Mouse (Mus musculus) heart, adult 2 months (tissue): ENCODE results near the gene Eras. TPM values are rescaled to one million over a fixed set of nuclear protein-coding genes. Genes with fewer than 3 reads are reported as not detected.
A peak's percentile ranks its signal among the peaks of the same experiment; 100 is the strongest.

Source experiments
- DNase-seq, 2 experiments: peaks; one replicate each; pipeline ENCODE4 v3.0.0; 2021
- H3K27ac ChIP-seq: fragments of 200-600 bp; 2 replicates; pipeline ENCODE4 v1.8.1; 2022
- H3K27me3 ChIP-seq: fragments of 200-500 bp; 2 replicates; pipeline ENCODE4 v1.6.1; 2012; ENCODE audit warnings: mild to moderate bottlenecking, low read length, inconsistent platforms, mixed read lengths; ENCODE audit not compliant: control insufficient read depth, insufficient read depth
- H3K36me3 ChIP-seq: fragments of 200-500 bp; 2 replicates; pipeline ENCODE4 v1.6.1; 2012; ENCODE audit warnings: low read length, inconsistent platforms; ENCODE audit not compliant: control insufficient read depth, insufficient read depth
- H3K4me1 ChIP-seq: fragments of 200-500 bp; 2 replicates; pipeline ENCODE4 v1.6.1; 2011; ENCODE audit warnings: low read length; ENCODE audit not compliant: control insufficient read depth, insufficient read depth
- H3K4me3 ChIP-seq: fragments of 200-600 bp; 2 replicates; pipeline ENCODE4 v1.8.1; 2022
- H3K79me2 ChIP-seq: fragments of 200-500 bp; replicated peaks from 2 replicates; pipeline ENCODE4 v1.6.1; 2012; ENCODE audit warnings: mild to moderate bottlenecking, inconsistent platforms, low read length, moderate library complexity, mixed read lengths; ENCODE audit not compliant: control insufficient read depth, insufficient read depth
- H3K9ac ChIP-seq: fragments of 200-500 bp; 2 replicates; pipeline ENCODE4 v1.6.1; 2012; ENCODE audit warnings: low read depth, mild to moderate bottlenecking, control low read depth, inconsistent platforms, low read length, mixed read lengths
- CTCF ChIP-seq: fragments of 200-600 bp; IDR thresholded peaks from 2 replicates; pipeline ENCODE4 v1.8.1; 2022; ENCODE audit warnings: antibody characterized with exemption, mild to moderate bottlenecking, moderate library complexity
- EP300 ChIP-seq: fragments of 200-500 bp; IDR thresholded peaks from 2 replicates; pipeline ENCODE4 v1.6.1; 2011; ENCODE audit warnings: low read depth, low read length, control low read depth; ENCODE audit not compliant: insufficient read depth
- POLR2A ChIP-seq: fragments of 200-500 bp; IDR thresholded peaks from 2 replicates; pipeline ENCODE4 v1.6.1; 2011; ENCODE audit warnings: mild to moderate bottlenecking, low read depth, low read length, control low read depth; ENCODE audit not compliant: insufficient read depth
- WGBS: fragments of 180-500 bp; shearing (Covaris S2); methylation state at CpG from one replicate; pipeline ENCODE4 v1.1.7; 2018; 5-methylcytosine and 5-hydroxymethylcytosine counted together
- intact Hi-C: fragments of 180-260 bp; cut with DNase I; formaldehyde crosslinking; loops from one replicate; pipeline ENCODE4 v1.15.1; 2025
- polyA plus RNA-seq: library from polyadenylated mRNA; depleted of rRNA; stranded (reverse); fragments of >200 nt; gene quantifications from 2 replicates; pipeline ENCODE4 v1.2.3, GENCODE M21; 2012
- total RNA-seq, 2 experiments: library from RNA; stranded (reverse); gene quantifications; 2 replicates each; pipeline ENCODE4 v1.2.3; 2021

The Eras gene
- total and polyA plus RNA-seq, 3 experiments: not detected

DNA sequence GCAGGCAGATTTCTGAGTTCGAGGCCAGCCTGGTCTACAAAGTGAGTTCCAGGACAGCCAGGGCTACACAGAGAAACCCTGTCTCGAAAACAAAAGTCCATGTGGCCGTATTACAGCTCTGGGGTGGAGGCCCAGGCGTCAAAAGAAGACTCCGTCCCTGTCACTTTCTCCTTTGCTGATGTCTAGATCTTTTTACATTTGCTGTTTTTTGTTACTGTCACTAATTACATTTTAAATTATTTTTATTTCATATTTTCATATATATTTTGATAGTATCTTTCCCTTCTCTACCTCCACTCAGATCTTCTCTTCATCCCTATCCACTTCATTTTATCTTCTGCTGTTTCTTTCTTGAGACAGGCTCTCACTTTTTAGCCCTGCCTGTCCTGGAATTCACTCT lies 20.7 kb downstream of the Eras start, which contains the start of gene Gm10491:
Gm10491 (minus strand) TSS at position 101 of the 400 bp plus-strand sequence.
- no peak within 1 kb of the TSS for H3K9ac ChIP-seq
- no peaks in the 10 kb centered on the region for H3K36me3 ChIP-seq
- no peaks in the 10 kb centered on the region for H3K79me2 ChIP-seq
- H3K27me3 ChIP-seq: no peaks in the 10 kb centered on the region
- 80% methylated on average over 5 of the region's 5 CpGs for WGBS
- no peak within 1 kb of the TSS for H3K27ac ChIP-seq
- DNase-seq: no peak
- intact Hi-C loops: no loop called here
- H3K4me1 ChIP-seq: no peaks in the 10 kb centered on the region
- no peak within 1 kb of the TSS for H3K4me3 ChIP-seq
- no peak for TF ChIP-seq EP300
- TF ChIP-seq POLR2A: no peak
- TF ChIP-seq CTCF: no peak

DNA sequence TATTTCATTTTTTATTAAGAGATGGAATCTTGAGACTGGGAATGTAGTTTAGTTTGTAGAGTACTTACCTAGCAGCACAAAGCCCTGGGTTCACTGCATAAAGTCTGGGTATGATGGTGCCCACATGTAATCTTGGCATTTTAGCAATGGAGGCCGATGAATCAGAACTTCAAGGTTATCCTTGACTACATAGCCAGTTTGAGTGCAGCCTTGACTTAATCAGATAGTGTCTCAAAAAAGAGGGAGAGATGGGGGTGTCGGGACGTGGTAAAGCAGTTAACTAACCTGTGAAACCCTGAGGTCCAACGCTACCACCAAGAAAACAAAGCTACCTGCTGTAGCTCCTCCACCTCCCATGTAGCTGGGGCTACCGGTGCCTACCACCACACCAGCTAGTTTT lies 24.0 kb downstream of the Eras start:
- 88% methylated on average over 5 of the region's 5 CpGs for WGBS

DNA sequence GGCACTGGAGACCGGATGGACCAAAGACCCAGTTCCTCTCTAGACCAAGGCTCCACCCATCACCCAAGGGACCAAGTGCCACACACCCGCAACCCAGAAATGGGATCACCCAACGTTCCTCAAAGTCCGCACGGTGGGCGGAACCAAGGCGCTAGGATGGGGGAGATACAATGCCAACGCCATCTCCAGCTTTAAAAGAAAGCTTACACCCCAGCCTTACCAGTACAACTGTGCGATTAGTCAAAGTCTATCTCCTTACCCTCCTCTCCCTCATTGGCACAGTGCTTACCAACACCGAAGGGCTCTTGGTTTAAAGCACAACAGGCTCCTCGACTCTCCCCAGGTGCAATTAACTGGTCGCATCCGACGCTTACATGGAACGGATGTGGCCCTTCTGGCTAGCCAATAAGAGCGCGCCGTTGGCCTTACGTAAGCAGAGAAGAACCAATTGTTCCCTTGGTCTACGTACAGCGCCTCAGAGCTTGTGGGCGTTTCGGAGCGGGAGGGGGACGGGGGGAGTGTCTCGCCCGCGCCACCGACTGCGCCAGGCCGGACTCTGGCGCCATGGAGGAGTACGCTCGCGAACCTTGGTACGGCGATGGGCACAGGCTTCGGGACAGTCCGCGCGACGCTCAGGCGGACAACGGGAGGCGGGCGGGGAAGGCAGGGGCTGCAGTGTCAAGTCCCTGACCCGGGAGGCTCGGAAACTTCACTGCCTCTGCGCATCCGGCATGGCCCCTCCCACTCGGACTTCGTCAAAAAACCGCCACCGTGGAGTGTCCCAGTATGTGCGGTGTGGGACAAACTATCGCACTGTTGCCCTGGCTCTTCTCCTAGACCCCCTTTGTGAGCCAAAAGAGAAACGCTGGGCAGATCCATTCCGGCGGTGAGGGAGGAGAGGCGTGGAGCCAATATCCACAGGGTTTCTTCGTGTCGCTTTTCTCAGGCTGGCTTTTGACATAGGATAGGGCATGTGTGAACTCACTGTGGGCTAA lies 29.2 kb downstream of the Eras start, which contains the start of the genes Pqbp1 and Timm17b:
Pqbp1 (minus strand) TSS at position 390 of the 995 bp plus-strand sequence.
Timm17b (plus strand) TSS at position 478 of the 995 bp plus-strand sequence.
- 14% methylated on average over 62 of the region's 62 CpGs for WGBS
- Histone ChIP-seq H3K27me3 (no peaks in the 10 kb centered on the region), H3K4me3 (peak within 1 kb of the TSS; percentile 72), H3K9ac (peak within 1 kb of the TSS; percentile 93), H3K79me2 (no peaks in the 10 kb centered on the region), H3K36me3 (no peaks in the 10 kb centered on the region), H3K4me1 (no peaks in the 10 kb centered on the region), H3K27ac (peak within 1 kb of the TSS; percentile 84)
- intact Hi-C loops: no loop called here
- peak; percentile 87 to 92 for DNase-seq
- TF ChIP-seq CTCF (no peak), POLR2A (peak; percentile 76)

More for the DNA sequence above, 24.0 kb downstream of the Eras start:
- no peak for DNase-seq
- Histone ChIP-seq H3K27ac (no peak overlapping the region), H3K27me3 (no peaks in the 10 kb centered on the region), H3K4me3 (no peak overlapping the region), H3K36me3 (no peaks in the 10 kb centered on the region), H3K4me1 (no peaks in the 10 kb centered on the region), H3K79me2 (no peaks in the 10 kb centered on the region), H3K9ac (no peak overlapping the region)
- TF ChIP-seq EP300 (no peak), POLR2A (no peak), CTCF (no peak)
- intact Hi-C loops: no loop called here

DNA sequence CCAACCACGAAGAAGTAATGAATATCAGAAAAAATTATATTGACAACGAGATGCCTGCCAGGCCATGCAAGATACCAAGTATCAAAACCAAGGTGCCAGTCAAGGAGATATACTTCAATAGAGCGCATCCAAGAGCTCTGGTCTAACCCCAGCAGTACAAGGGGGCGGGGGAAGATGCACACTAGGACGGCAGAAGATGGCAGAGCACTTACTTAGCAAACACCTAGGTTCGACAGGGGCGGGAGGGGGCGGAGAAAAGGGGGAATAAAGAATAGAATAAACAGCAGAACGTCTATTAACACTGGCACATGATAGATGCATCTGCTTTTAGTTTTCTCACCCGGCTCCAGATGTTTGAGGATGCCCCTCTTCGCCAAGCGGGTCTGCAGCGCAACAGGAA lies 30.2 kb downstream of the Eras start:
- WGBS: 24% methylated on average over 13 of the region's 13 CpGs
- peak overlapping the region; percentile 57 for H3K9ac ChIP-seq
- intact Hi-C loops: no loop called here

DNA sequence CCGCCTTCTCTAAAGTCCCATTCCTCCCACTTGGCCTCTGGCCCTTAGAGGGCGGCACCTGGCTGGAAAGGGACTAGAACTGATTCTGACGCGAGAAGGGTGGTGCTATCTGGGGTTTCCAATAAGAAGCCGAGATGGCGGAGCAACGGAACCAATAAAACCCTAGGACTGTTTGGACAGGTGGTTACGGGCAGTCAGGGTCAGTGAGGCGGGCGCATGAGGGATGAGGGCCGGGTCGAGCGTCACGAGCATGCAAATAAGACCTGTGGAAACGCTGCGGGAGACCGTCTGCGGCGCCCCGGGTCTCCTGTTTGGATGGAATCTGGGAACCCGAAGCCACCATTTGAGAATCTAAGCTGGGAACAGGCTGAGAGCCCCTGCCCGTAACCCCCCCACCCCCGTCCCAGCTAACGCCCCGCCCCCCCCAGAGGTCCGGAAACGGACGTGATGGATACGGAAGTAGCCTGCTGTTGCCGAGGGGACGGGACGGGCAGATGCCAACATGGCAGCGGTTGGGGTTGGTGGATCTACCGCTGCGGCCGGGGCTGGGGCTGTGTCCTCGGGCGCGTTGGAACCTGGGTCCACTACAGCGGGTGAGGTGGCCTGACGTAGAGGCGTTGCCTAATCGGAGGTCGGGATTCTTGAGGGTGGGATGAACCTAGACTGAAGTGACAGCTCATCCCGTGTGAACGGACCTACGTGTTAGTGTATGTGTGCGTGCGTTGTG lies 44.4 kb downstream of the Eras start, which contains the start of gene Slc35a2:
Slc35a2 (plus strand) TSS at position 188 of the 727 bp plus-strand sequence.
- WGBS: 12% methylated on average over 49 of the region's 49 CpGs
- intact Hi-C loops: loop anchor here (1.0 to 5.0 kb wide), 2 partner anchors 11 to 37 kb away; no protein-coding TSS in a partner anchor
- H3K9ac ChIP-seq: peak within 1 kb of the TSS; percentile 81

More for the DNA sequence above, 30.2 kb downstream of the Eras start:
- no peak for TF ChIP-seq CTCF
- TF ChIP-seq EP300: no peak
- no peaks in the 10 kb centered on the region for H3K27me3 ChIP-seq
- H3K36me3 ChIP-seq: no peaks in the 10 kb centered on the region
- no peak for DNase-seq
- no peaks in the 10 kb centered on the region for H3K4me1 ChIP-seq
- no peak overlapping the region for H3K27ac ChIP-seq
- no peaks in the 10 kb centered on the region for H3K79me2 ChIP-seq
- H3K4me3 ChIP-seq: peak overlapping the region; percentile 72

More for the DNA sequence above, 44.4 kb downstream of the Eras start, which contains the start of gene Slc35a2:
- peak; percentile 87 to 90 for DNase-seq
- Histone ChIP-seq H3K27me3 (no peaks in the 10 kb centered on the region), H3K36me3 (no peaks in the 10 kb centered on the region), H3K79me2 (no peaks in the 10 kb centered on the region), H3K4me3 (peak within 1 kb of the TSS; percentile 74), H3K27ac (peak within 1 kb of the TSS; percentile 87), H3K4me1 (no peaks in the 10 kb centered on the region)
- TF ChIP-seq POLR2A (peak; percentile 65), CTCF (peak; percentile 26), EP300 (peak; percentile 6; the same call in 1 of the 2 replicates)
